Mouse (Mus musculus): Measurements from ENCODE around the gene Gm11213.

DNA sequence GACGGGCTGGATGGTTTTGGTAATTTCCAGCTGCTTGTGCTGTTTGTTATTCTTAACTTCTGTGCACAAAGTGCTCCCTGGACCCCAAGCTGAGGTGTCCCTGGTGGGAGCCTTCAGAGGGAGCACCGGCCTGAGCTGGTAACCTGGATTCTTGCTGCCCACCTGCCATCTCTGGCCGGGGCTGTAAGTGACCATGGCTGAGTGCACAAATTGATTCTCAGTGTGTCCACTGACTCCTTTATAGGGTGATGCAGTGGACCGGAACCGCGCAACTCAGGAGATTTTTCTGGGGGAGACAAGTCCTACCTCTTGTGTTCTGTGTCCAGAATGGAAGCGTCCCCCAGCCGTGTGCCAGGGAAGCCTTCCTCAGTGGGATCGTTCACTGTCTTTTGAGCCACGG is 19.8 kb downstream of the Gm11213 start:
- TF ChIP-seq CTCF (IDR thresholded peaks at IDR 0.05; ENCODE audit: low read depth) (no peak), EP300 (IDR thresholded peaks at IDR 0.05; ENCODE audit: low read depth) (no peak)
